In the genomic region with DNA sequence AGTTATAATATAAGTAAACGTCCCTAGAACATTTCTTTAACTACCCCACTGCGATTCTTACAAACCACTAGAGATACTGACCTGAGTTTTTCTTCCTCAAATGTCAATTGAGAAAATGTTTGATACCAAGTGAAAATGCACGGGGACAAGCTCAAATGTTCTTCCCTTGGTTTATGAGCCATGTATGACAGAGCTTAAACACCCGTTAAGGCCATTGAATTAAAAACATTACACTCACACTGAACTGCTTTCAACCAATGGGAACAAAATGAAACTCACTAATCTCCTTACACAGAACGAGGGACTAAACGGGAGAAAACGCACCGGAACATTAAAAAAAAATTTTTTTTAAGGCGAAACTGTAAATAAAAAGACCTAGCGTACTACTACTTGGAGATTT, we compare ENCODE assay signal across 8 mouse cellular contexts. TPM values are rescaled to one million over a fixed set of nuclear protein-coding genes. Genes with fewer than 3 reads are reported as not detected.
DNase-seq lines count a peak whose midpoint lies in the region; ATAC-seq and TF ChIP-seq lines count a peak whose summit lies in the region.

No protein-coding gene starts in this region.

- H3K4me1 ChIP-seq in lung, adult 2 months (ENCODE audit: control insufficient read depth, insufficient read depth, low read length): peaks cover 26% of the 10 kb centered on the region
- peaks cover 40% of the 10 kb centered on the region for H3K4me1 ChIP-seq in embryonic facial prominence, embryonic 15.5 days
- H3K4me1 ChIP-seq in intestine, postnatal 0 days (replicated peaks; ENCODE audit: control insufficient read depth, insufficient read depth, low read length): peaks cover 22% of the 10 kb centered on the region
- H3K4me1 ChIP-seq in neural tube, embryonic 12.5 days: peaks cover 10% of the 10 kb centered on the region

- TF ChIP-seq CTCF in lung, adult 2 months (IDR thresholded peaks at IDR 0.05; ENCODE audit: insufficient read depth, low read length): no peak
- TF ChIP-seq CTCF in intestine, postnatal 0 days (IDR thresholded peaks at IDR 0.05; ENCODE audit: low read depth): no peak

- H3K4me2 ChIP-seq in embryonic facial prominence, embryonic 15.5 days (replicated peaks): peak overlapping the region; percentile 56
- peak overlapping the region; percentile 72 for H3K4me2 ChIP-seq in intestine, postnatal 0 days (replicated peaks; ENCODE audit: low read depth)
- H3K4me2 ChIP-seq in neural tube, embryonic 12.5 days (replicated peaks): peak overlapping the region; percentile 67

- no peaks in the 10 kb centered on the region for H3K9me3 ChIP-seq in embryonic facial prominence, embryonic 15.5 days (replicated peaks)
- H3K9me3 ChIP-seq in intestine, postnatal 0 days (ENCODE audit: control insufficient read depth): no peaks in the 10 kb centered on the region
- no peaks in the 10 kb centered on the region for H3K9me3 ChIP-seq in neural tube, embryonic 12.5 days

- TF ChIP-seq POLR2A in lung, adult 2 months (IDR thresholded peaks at IDR 0.05; ENCODE audit: borderline replicate concordance, extremely low read depth, low read depth, low read length): no peak

- H3K4me3 ChIP-seq in lung, adult 2 months (replicated peaks; ENCODE audit: extremely low read depth, low read depth, low read length): peak overlapping the region; percentile 62
- peak overlapping the region; percentile 49 for H3K4me3 ChIP-seq in embryonic facial prominence, embryonic 15.5 days (replicated peaks)
- peak overlapping the region; percentile 44 for H3K4me3 ChIP-seq in intestine, postnatal 0 days (ENCODE audit: low read depth, low read length)
- H3K4me3 ChIP-seq in neural tube, embryonic 12.5 days: peak overlapping the region; percentile 36

- DNase-seq in lung, adult 2 months: no peak
- DNase-seq in lung, postnatal 25 days (ENCODE audit: low spot score): no peak
- no peak for DNase-seq in layer of hippocampus, postnatal 14 days (ENCODE audit: low spot score in 2 of 2)
- no peak for DNase-seq in urinary bladder, postnatal 4 days (ENCODE audit: low spot score in 2 of 2)
- DNase-seq in left cerebral cortex, postnatal 14 days (ENCODE audit: low spot score in 2 of 2): no peak

- WGBS in lung, adult 2 months: 3% methylated on average over 10 of the region's 10 CpGs
- 11% methylated on average over 10 of the region's 10 CpGs for WGBS in embryonic facial prominence, embryonic 15.5 days
- WGBS in intestine, postnatal 0 days: 9% methylated on average over 10 of the region's 10 CpGs
- WGBS in neural tube, embryonic 12.5 days: 24% methylated on average over 10 of the region's 10 CpGs

- H3K9ac ChIP-seq in embryonic facial prominence, embryonic 15.5 days: peak overlapping the region; percentile 24; the same call in 1 of the 2 replicates
- peak overlapping the region; percentile 53 for H3K9ac ChIP-seq in intestine, postnatal 0 days (ENCODE audit: low read depth, low read length)
- H3K9ac ChIP-seq in neural tube, embryonic 12.5 days: peak overlapping the region; percentile 65

- peak overlapping the region; percentile 95 for H3K27ac ChIP-seq in embryonic facial prominence, embryonic 15.5 days (replicated peaks)
- H3K27ac ChIP-seq in intestine, postnatal 0 days (ENCODE audit: low read depth, low read length): peak overlapping the region; percentile 86
- peak overlapping the region; percentile 46; the same call in 1 of the 2 replicates for H3K27ac ChIP-seq in neural tube, embryonic 12.5 days

- H3K27me3 ChIP-seq in embryonic facial prominence, embryonic 15.5 days: no peaks in the 10 kb centered on the region
- no peaks in the 10 kb centered on the region for H3K27me3 ChIP-seq in intestine, postnatal 0 days (replicated peaks; ENCODE audit: control insufficient read depth, insufficient read depth, low read length)
- H3K27me3 ChIP-seq in neural tube, embryonic 12.5 days (replicated peaks): no peaks in the 10 kb centered on the region

- ATAC-seq in embryonic facial prominence, embryonic 15.5 days (ENCODE audit: insufficient number of reproducible peaks, low FRiP score, low TSS enrichment, low read depth): no peak
- no peak for ATAC-seq in intestine, postnatal 0 days
- 0 out of 2 replicates have a peak, but pooled peaks have one; percentile 7 for ATAC-seq in neural tube, embryonic 12.5 days (ENCODE audit: low FRiP score, low read depth)

- H3K36me3 ChIP-seq in embryonic facial prominence, embryonic 15.5 days: 0 out of 2 replicates have a peak, but pooled peaks cover 3% of the 10 kb centered on the region
- H3K36me3 ChIP-seq in intestine, postnatal 0 days (ENCODE audit: control insufficient read depth, insufficient read depth): no peaks in the 10 kb centered on the region; the same call in 1 of the 2 replicates
- no peaks in the 10 kb centered on the region for H3K36me3 ChIP-seq in neural tube, embryonic 12.5 days

- intact Hi-C loops in left cerebral cortex, postnatal 14 days (cut with DNase I): loop anchor here (1.0 kb wide), 1 partner anchor 81 kb away; no protein-coding TSS in a partner anchor

RNA-seq across cellular contexts. Expression of a gene that starts 4.4 kb away (rescaled TPM):
- polyA plus RNA-seq in lung, adult 2 months (2012; rRNA removed): 41.0 and 48.5 TPM in 2 replicates
- polyA plus RNA-seq in embryonic facial prominence, embryonic 15.5 days (2015; fragmentation: Nextera tagmentation; extraction: Ambion mirVana): 46.7 and 53.0 TPM in 2 replicates
- polyA plus RNA-seq in intestine, postnatal 0 days (2015; fragmentation: Nextera tagmentation; extraction: Ambion mirVana): 19.3 and 25.4 TPM in 2 replicates
- polyA plus RNA-seq in neural tube, embryonic 12.5 days (2016; fragmentation: Nextera tagmentation; extraction: Ambion mirVana): 41.5 and 59.7 TPM in 2 replicates
- 10 to 100 TPM; 47.2 to 49.8 TPM for total RNA-seq in layer of hippocampus, postnatal 14 days (2021)
- total RNA-seq in left cerebral cortex, postnatal 14 days (2021): 10 to 100 TPM; 39.0 to 43.9 TPM
